Mouse (Mus musculus) liver, adult (tissue): ENCODE results near the gene Dvl1.

Source experiments
- GATA4 ChIP-seq: IDR thresholded peaks from 2 replicates; pipeline ENCODE4 v1.6.1; 2014; ENCODE audit warnings: mild to moderate bottlenecking, low read length; ENCODE audit not compliant: insufficient replicate concordance

The Dvl1 gene

DNA sequence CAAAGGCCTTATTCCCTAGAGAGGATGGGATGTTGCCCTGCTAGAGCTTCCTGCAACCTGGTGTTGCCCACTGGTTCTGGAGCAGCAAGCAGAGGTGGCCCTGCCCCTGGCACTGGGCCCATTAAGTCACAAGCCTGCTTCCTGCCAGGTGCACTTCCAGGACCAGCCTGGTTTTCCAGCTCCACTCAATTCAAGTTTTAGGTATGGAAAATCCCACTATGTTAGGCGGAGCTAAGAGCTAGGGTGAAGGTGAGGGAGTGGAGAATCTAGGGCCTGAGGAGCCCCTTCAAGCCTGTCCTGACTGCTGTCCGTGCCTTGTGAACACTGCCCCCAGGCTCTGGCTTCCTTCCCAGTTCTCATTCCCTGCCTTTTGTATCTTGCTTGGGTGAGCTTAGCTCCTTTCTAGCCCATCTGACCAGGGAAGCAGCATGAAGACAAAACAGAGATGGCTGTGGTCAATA lies 4.8 kb downstream of the Dvl1 start:
- TF ChIP-seq GATA4 = no peak

GRCm38 (mm10) chr4:155853421-155853820 lies 6.2 kb downstream of the Dvl1 start:
- no peak for TF ChIP-seq GATA4

DNA sequence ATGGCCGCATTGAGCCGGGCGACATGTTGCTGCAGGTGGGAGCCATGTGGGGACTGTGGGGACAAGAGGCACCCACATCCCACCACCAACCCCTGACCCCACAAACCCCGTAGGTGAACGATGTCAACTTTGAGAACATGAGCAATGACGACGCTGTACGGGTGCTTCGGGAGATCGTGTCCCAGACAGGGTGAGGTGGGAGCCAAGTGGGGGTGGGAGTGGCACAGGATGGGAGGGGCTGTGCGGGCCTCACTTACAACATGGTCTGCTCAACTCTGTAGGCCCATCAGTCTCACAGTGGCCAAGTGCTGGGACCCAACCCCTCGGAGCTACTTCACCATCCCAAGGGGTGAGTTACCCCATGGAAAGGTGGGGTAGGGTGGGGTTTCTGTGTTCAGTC lies 7.8 kb downstream of the Dvl1 start:
- no peak for TF ChIP-seq GATA4

GRCm38 (mm10) chr4:155856071-155856470 lies 8.9 kb downstream of the Dvl1 start:
- no peak for TF ChIP-seq GATA4

DNA sequence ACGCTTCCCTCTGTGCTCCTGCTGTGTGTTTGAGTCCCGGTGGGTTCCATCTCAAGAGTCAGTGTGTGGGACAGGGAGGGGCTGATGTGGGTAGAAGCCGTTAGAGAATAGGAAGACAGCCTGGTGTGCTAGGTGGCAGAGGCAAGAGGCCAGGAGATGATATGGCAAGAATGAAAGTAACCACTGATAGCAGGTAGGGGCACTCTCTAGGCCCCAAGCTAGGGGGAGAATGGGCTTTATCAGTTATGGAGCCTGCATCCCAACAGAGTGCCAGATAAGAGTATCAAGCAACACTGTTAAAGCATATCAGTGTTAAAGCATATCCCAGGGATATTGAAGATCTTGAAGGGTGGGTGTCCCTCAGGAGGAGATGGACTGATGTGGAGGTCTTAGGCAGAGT lies 9.7 kb downstream of the Dvl1 start:
- TF ChIP-seq GATA4 = no peak

- no peak for TF ChIP-seq GATA4
Measured at GRCm38 (mm10) chr4:155859318-155859717, 12.1 kb downstream of the Dvl1 start.

GRCm38 (mm10) chr4:155861787-155862186 lies 14.6 kb downstream of the Dvl1 start:
- TF ChIP-seq GATA4 = no peak

DNA sequence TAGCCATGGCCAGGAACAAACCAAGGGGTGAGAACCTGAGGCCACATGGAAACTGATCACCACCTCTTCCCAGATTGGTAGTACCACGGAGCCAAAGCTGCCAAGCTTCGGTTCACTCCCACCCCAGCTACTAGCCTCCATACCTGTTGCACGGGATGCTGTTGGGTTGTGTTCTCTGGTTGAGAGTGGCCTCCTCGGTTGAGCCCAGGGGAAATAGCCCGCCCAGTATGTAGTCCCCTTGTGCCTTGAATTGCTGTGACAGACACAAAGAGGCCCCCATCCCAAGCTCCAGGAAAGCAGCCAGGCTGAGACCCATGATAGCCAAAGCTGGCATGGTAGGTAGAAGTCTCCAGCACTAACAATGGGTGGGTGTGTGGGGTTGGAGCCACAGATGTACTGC lies 15.8 kb downstream of the Dvl1 start, which contains the start of gene Tas1r3:
Gene Tas1r3 (minus strand): TSS at position 362 of the 400 bp plus-strand sequence.
- TF ChIP-seq GATA4 = no peak

- no peak for TF ChIP-seq GATA4
Measured at GRCm38 (mm10) chr4:155868614-155869298, 21.6 kb downstream of the Dvl1 start.

DNA sequence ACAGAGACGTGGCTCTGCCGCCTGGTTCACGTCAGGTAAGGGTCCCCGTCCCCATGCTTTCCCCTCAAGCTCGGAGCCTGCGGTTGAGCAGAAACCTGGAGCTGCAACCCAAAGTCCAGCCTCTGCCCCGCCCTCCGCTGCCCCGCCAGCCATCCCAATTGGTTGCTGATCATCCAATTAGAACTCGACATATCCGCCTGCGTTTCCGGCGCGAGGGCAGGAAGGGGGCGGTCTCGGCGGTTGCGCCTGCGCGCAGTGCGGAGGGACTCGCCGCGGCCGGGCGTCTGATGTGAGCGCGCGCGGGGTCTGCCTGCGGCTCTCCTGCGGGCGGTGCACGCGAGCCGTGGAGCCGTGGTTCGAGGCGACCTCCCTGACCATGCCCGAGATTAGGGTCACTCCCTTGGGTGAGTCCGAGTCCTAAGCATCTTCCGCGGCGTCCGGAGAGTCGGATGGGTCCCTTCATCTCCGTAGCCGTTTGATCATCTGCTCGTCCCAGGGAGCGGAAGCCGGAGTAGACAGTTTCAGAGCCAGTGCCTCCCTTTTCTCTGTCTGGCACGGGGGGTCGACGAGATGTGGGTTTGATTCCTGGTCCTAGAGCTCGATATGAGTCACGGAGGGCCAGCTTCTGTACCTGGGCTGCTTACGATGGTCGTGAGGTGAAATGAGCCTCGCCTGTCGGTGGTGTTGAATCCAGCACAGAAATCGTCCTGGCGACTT lies 22.3 kb downstream of the Dvl1 start, which contains the start of the genes Cptp and Ints11:
Gene Cptp (minus strand): TSS at position 124 of the 717 bp plus-strand sequence.
Gene Ints11 (plus strand): TSS at position 230 of the 717 bp plus-strand sequence.
- TF ChIP-seq GATA4 = peak; percentile 59; the same call in 1 of the 2 replicates

- TF ChIP-seq GATA4 = no peak
Measured at GRCm38 (mm10) chr4:155871404-155871803, 24.2 kb downstream of the Dvl1 start.

DNA sequence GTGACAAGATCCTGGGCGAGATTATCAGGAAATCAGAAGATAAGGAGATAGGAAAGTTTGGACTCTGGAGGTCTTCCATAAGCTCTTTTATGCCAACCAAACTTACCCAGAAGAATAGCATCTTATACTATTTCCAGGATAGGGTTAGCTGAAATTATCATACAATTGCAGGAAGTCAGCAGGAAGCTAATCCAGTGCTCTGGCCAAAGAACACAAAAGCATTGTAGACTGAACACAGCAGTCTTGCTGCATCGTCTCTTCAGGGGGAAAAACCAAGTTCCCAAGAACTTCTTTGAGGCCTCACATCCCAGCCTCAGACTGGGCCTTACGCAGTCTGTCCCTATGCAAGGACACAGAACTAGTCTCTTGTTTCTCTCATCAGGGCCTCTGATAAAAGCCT lies 36.4 kb downstream of the Dvl1 start:
- peak; percentile 54; the same call in 1 of the 2 replicates for TF ChIP-seq GATA4

DNA sequence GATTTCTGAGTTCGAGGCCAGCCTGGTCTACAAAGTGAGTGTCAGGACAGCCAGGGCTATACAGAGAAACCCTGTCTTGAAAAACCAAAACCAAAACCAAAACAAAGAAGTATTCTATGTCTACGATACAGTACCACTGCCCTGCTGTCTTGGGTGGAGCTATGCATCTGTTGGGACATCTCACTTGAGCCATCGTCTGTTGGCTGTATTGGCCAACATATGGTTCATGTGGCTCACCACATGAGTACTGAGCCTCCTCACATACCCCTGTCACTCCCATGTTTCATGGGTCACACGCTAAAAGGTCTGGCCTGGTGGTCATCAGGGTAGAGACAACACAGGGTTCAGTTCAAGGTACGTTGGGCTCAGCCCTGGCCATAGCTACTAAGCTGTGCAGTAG lies 39.1 kb downstream of the Dvl1 start:
- TF ChIP-seq GATA4 = no peak

- TF ChIP-seq GATA4 = no peak
Measured at GRCm38 (mm10) chr4:155887674-155888073, 40.5 kb downstream of the Dvl1 start.

GRCm38 (mm10) chr4:155888181-155888580 lies 41.0 kb downstream of the Dvl1 start:
- no peak for TF ChIP-seq GATA4

DNA sequence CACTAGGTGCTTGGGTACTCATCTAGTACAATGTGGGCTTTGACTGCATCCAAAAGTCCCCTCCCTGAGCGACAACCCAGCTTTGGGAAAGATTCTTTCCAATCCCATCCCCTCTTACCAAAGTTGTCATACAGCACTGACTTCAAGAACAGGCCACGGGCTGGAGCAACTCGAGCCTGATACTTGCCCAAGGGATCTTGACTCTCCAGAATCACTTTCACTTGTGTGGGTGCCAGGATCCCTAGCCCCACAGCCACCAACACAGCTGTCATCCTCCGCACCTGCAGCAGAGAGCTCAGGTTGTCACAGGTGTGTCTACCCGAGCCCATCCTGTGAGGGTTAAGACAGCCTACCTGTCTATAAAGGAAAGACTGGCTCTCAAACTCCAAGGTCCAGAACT lies 42.1 kb downstream of the Dvl1 start:
- no peak for TF ChIP-seq GATA4

- TF ChIP-seq GATA4 = no peak
Measured at GRCm38 (mm10) chr4:155891011-155891471, 43.8 kb downstream of the Dvl1 start.

GRCm38 (mm10) chr4:155891551-155892001 lies 44.4 kb downstream of the Dvl1 start, which contains the start of the genes Pusl1 and Acap3:
Gene Pusl1, minus strand, starts transcription at chr4:155891781.
Gene Acap3, plus strand, starts transcription at chr4:155891822.
- no peak for TF ChIP-seq GATA4
